In genomic region chrX:42013776-42014175, GRCm38 (mm10) we compare ENCODE assay signal across 19 mouse cellular contexts. TPM values are rescaled to one million over a fixed set of nuclear protein-coding genes. Genes with fewer than 3 reads are reported as not detected.
DNase-seq lines count a peak whose midpoint lies in the region; ATAC-seq and TF ChIP-seq lines count a peak whose summit lies in the region.
"Had no signal": no experiment of that assay in that cellular context is flagged by ENCODE, and none has a peak within 500 bp of the region (broad histone marks: within the 10 kb centered on the region; RNA-seq: fewer than 3 reads in every experiment).

No protein-coding gene starts in this region.

- peak; percentile 42 for ATAC-seq in liver, embryonic 11.5 days (replicated peaks; ENCODE audit: low FRiP score)
- ATAC-seq in liver, embryonic 15.5 days (ENCODE audit: insufficient read depth): peak; percentile 47
- peak; percentile 76 for ATAC-seq in megakaryocyte-erythroid progenitor cell, adult 5-6 weeks (replicated peaks; ENCODE audit: low FRiP score, low TSS enrichment, poor library complexity, severe bottlenecking)
- ATAC-seq in midbrain, postnatal 0 days (ENCODE audit: low FRiP score): no peak
- ATAC-seq: forebrain, embryonic 13.5 days; forebrain, postnatal 0 days; hindbrain, embryonic 16.5 days had no signal

- peak; percentile 29 for DNase-seq in MEL (ENCODE audit: low read depth, low spot score)
- no peak for DNase-seq in liver, embryonic 11.5 days (ENCODE audit: low spot score)
- DNase-seq in left cerebral cortex, adult 9 months (ENCODE audit: low spot score in 2 of 2): no peak
- DNase-seq in midbrain, postnatal 0 days (ENCODE audit: low spot score): no peak
- no peak for DNase-seq in embryonic facial prominence, embryonic 10.5 days (ENCODE audit: low spot score)
- DNase-seq: adrenal gland, postnatal 14 days; cerebellum, adult 11-12 months; cerebellum, adult 9-10 months; cerebellum, postnatal 36 days; forebrain, postnatal 0 days; gastrocnemius, postnatal 36 days; heart, adult 11 months; heart, postnatal 36 days had no signal

- no peak for TF ChIP-seq POLR2A in MEL (IDR thresholded peaks at IDR 0.05; ENCODE audit: control insufficient read depth in 1 of 2, insufficient read depth in 1 of 2, low read depth in 1 of 2, low read length in 2 of 2, poor library complexity in 1 of 2)

- no peaks in the 10 kb centered on the region for H3K9me3 ChIP-seq in MEL (replicated peaks; ENCODE audit: insufficient read depth, low read length)
- no peaks in the 10 kb centered on the region for H3K9me3 ChIP-seq in liver, embryonic 11.5 days (ENCODE audit: control insufficient read depth, low read length)
- H3K9me3 ChIP-seq in liver, embryonic 15.5 days (replicated peaks): no peaks in the 10 kb centered on the region
- no peaks in the 10 kb centered on the region for H3K9me3 ChIP-seq in midbrain, postnatal 0 days (ENCODE audit: low read length)
- no peaks in the 10 kb centered on the region for H3K9me3 ChIP-seq in embryonic facial prominence, embryonic 10.5 days
- H3K9me3 ChIP-seq: forebrain, embryonic 13.5 days; heart, embryonic 13.5 days had no signal

- H3K4me1 ChIP-seq in MEL (ENCODE audit: control insufficient read depth in 1 of 2, insufficient read depth in 2 of 2, low read length in 2 of 2): peaks cover 2 to 14% of the 10 kb centered on the region in 2 experiments; a peak in 3 of 4 replicates
- H3K4me1 ChIP-seq in liver, embryonic 11.5 days (replicated peaks; ENCODE audit: control insufficient read depth, insufficient read depth, low read length): peaks cover 11% of the 10 kb centered on the region; the same call in 1 of the 2 replicates
- peaks cover 47% of the 10 kb centered on the region for H3K4me1 ChIP-seq in liver, embryonic 15.5 days (replicated peaks)
- no peaks in the 10 kb centered on the region for H3K4me1 ChIP-seq in midbrain, postnatal 0 days (ENCODE audit: insufficient read depth, low read length)
- H3K4me1 ChIP-seq in embryonic facial prominence, embryonic 10.5 days: no peaks in the 10 kb centered on the region
- H3K4me1 ChIP-seq: forebrain, embryonic 13.5 days; heart, embryonic 13.5 days had no signal

- no peaks in the 10 kb centered on the region for H3K27me3 ChIP-seq in MEL (ENCODE audit: control insufficient read depth in 1 of 2, insufficient read depth in 2 of 2, low read length in 2 of 2)
- no peaks in the 10 kb centered on the region for H3K27me3 ChIP-seq in liver, embryonic 11.5 days (replicated peaks; ENCODE audit: control insufficient read depth, insufficient read depth, low read length)
- H3K27me3 ChIP-seq in liver, embryonic 15.5 days: no peaks in the 10 kb centered on the region
- H3K27me3 ChIP-seq in midbrain, postnatal 0 days (ENCODE audit: insufficient read depth, low read length): no peaks in the 10 kb centered on the region
- H3K27me3 ChIP-seq in embryonic facial prominence, embryonic 10.5 days (replicated peaks; ENCODE audit: low read depth, poor library complexity, severe bottlenecking): no peaks in the 10 kb centered on the region
- H3K27me3 ChIP-seq: CH12.LX; forebrain, embryonic 13.5 days; heart, embryonic 13.5 days had no signal

- peaks cover 0 to 24% of the 10 kb centered on the region in 2 experiments; a peak in 2 of 4 replicates for H3K36me3 ChIP-seq in MEL (ENCODE audit: control insufficient read depth in 1 of 2, insufficient read depth in 2 of 2, low read length in 2 of 2)
- no peaks in the 10 kb centered on the region for H3K36me3 ChIP-seq in liver, embryonic 11.5 days (ENCODE audit: control insufficient read depth, insufficient read depth, low read length)
- H3K36me3 ChIP-seq in liver, embryonic 15.5 days (replicated peaks): no peaks in the 10 kb centered on the region
- no peaks in the 10 kb centered on the region for H3K36me3 ChIP-seq in midbrain, postnatal 0 days (ENCODE audit: insufficient read depth, low read length)
- H3K36me3 ChIP-seq in embryonic facial prominence, embryonic 10.5 days (replicated peaks): no peaks in the 10 kb centered on the region
- H3K36me3 ChIP-seq: heart, embryonic 13.5 days had no signal

- no peak overlapping the region for H3K4me2 ChIP-seq in liver, embryonic 11.5 days
- H3K4me2 ChIP-seq in liver, embryonic 15.5 days: no peak overlapping the region; the same call in 1 of the 2 replicates
- no peak overlapping the region for H3K4me2 ChIP-seq in midbrain, postnatal 0 days (ENCODE audit: low read depth, low read length, poor library complexity, severe bottlenecking)
- H3K4me2 ChIP-seq: forebrain, embryonic 13.5 days; heart, embryonic 13.5 days had no signal

- no peak for TF ChIP-seq EP300 in MEL (IDR thresholded peaks at IDR 0.05; ENCODE audit: low read depth in 1 of 2, low read length in 2 of 2)

- 46% methylated on average over 3 of the region's 3 CpGs for WGBS in liver, embryonic 11.5 days
- 47% methylated on average over 3 of the region's 3 CpGs for WGBS in liver, embryonic 15.5 days (ENCODE audit: insufficient replicate concordance)
- WGBS in midbrain, postnatal 0 days: 80% methylated on average over 3 of the region's 3 CpGs
- WGBS in embryonic facial prominence, embryonic 10.5 days: 83% methylated on average over 3 of the region's 3 CpGs

- TF ChIP-seq RAD21 in MEL (IDR thresholded peaks at IDR 0.05; ENCODE audit: low read depth, low read length): no peak

- peak overlapping the region; percentile 53 for H3K27ac ChIP-seq in MEL (ENCODE audit: control insufficient read depth, low read depth, low read length)
- H3K27ac ChIP-seq in liver, embryonic 11.5 days (ENCODE audit: low read depth, low read length): peak overlapping the region; percentile 1; the same call in 1 of the 2 replicates
- H3K27ac ChIP-seq in liver, embryonic 15.5 days (replicated peaks): peak overlapping the region; percentile 77
- H3K27ac ChIP-seq in midbrain, postnatal 0 days (ENCODE audit: low read depth, low read length): no peak overlapping the region
- no peak overlapping the region for H3K27ac ChIP-seq in embryonic facial prominence, embryonic 10.5 days (replicated peaks)
- H3K27ac ChIP-seq: forebrain, embryonic 13.5 days; heart, embryonic 13.5 days had no signal

- no peaks in the 10 kb centered on the region for H3K79me2 ChIP-seq in MEL (ENCODE audit: control insufficient read depth, insufficient read depth, low read length, poor library complexity)

- no peak for TF ChIP-seq CTCF in MEL (IDR thresholded peaks at IDR 0.05 in 2 of 3, conservative IDR thresholded peaks at IDR 0.05 in 1 of 3; ENCODE audit: control insufficient read depth in 1 of 3, insufficient read depth in 1 of 3, low read depth in 2 of 3, low read length in 3 of 3, poor library complexity in 1 of 3, severe bottlenecking in 1 of 3)
- TF ChIP-seq CTCF in midbrain, postnatal 0 days (IDR thresholded peaks at IDR 0.05): no peak

- no peak overlapping the region for H3K9ac ChIP-seq in MEL (ENCODE audit: control insufficient read depth, low read depth, low read length, poor library complexity, severe bottlenecking)
- H3K9ac ChIP-seq in liver, embryonic 11.5 days (ENCODE audit: low read depth, low read length): no peak overlapping the region
- no peak overlapping the region for H3K9ac ChIP-seq in liver, embryonic 15.5 days
- H3K9ac ChIP-seq in midbrain, postnatal 0 days (replicated peaks; ENCODE audit: low read length, poor library complexity, severe bottlenecking): no peak overlapping the region
- H3K9ac ChIP-seq: forebrain, embryonic 13.5 days; forebrain, postnatal 0 days; heart, embryonic 13.5 days had no signal

- no peak overlapping the region for H3K4me3 ChIP-seq in MEL (ENCODE audit: control insufficient read depth in 1 of 2, insufficient read depth in 1 of 2, low read depth in 2 of 2, low read length in 2 of 2)
- H3K4me3 ChIP-seq in liver, embryonic 11.5 days (ENCODE audit: low read depth, low read length): no peak overlapping the region
- no peak overlapping the region for H3K4me3 ChIP-seq in liver, embryonic 15.5 days (replicated peaks)
- no peak overlapping the region for H3K4me3 ChIP-seq in midbrain, postnatal 0 days (ENCODE audit: low read depth, low read length)
- no peak overlapping the region for H3K4me3 ChIP-seq in embryonic facial prominence, embryonic 10.5 days
- H3K4me3 ChIP-seq: forebrain, embryonic 13.5 days; heart, embryonic 13.5 days had no signal

TF ChIP-seq in MEL, 35 proteins besides CTCF, POLR2A, EP300 and RAD21:
- TF ChIP-seq NRF1 (IDR thresholded peaks at IDR 0.05; ENCODE audit: insufficient read depth, low read depth, low read length, poor library complexity, severe bottlenecking) (no peak), USF1 (IDR thresholded peaks at IDR 0.05; ENCODE audit: low read depth, low read length) (no peak), ELF1 (IDR thresholded peaks at IDR 0.05; ENCODE audit: low read depth, low read length) (no peak)

RNA-seq across cellular contexts. Expression of gene Xiap, which starts 45.7 kb away (rescaled TPM):
- total RNA-seq in MEL (2012; rRNA removed): 7.8 and 8.0 TPM in 2 replicates
- 10 to 100 TPM; 11.8 to 89.2 TPM for polyA plus RNA-seq in MEL (2012; ENCODE audit: insufficient read depth in 1 of 2, insufficient read length in 2 of 2, low read depth in 1 of 2, low replicate concordance in 2 of 2, missing spikeins in 1 of 2)
- 12.9 and 14.1 TPM in 2 replicates for polyA plus RNA-seq in liver, embryonic 11.5 days (2014; fragmentation: Nextera tagmentation; extraction: Ambion mirVana)
- polyA plus RNA-seq in liver, embryonic 15.5 days (2015; fragmentation: Nextera tagmentation; extraction: Ambion mirVana): 5.1 and 5.6 TPM in 2 replicates
- 25.4 and 30.4 TPM in 2 replicates for total RNA-seq in megakaryocyte-erythroid progenitor cell, adult 5-6 weeks (2014; fragmentation: Nextera tagmentation)
- total RNA-seq in megakaryocyte-erythroid progenitor cell, adult 5-6 weeks (2017): 31.5 and 35.6 TPM in 2 replicates
- 28.2 and 42.7 TPM in 2 replicates for total RNA-seq in midbrain, postnatal 0 days (2014; rRNA removed)
- polyA plus RNA-seq in midbrain, postnatal 0 days (2015; fragmentation: Nextera tagmentation; extraction: Ambion mirVana): 8.7 and 11.8 TPM in 2 replicates
- polyA plus RNA-seq in embryonic facial prominence, embryonic 10.5 days (2016; fragmentation: Nextera tagmentation; extraction: Ambion mirVana): 11.4 and 11.8 TPM in 2 replicates

Comparison
In these comparisons a context has a peak if more than half of its experiments do, and no peak if none do; other contexts are left out.
1. H3K27ac ChIP-seq: peak in MEL (single experiment), liver, embryonic 11.5 days (single experiment) and liver, embryonic 15.5 days (single experiment); none in midbrain, postnatal 0 days (single experiment) and embryonic facial prominence, embryonic 10.5 days (single experiment).